Mouse (Mus musculus) testis, adult 2 months (tissue): ENCODE measurements around the gene Pgm5.

Source experiments
- CTCF ChIP-seq: fragments of 200-500 bp; IDR thresholded peaks from 2 replicates; pipeline ENCODE4 v1.5.1; 2012; ENCODE audit warnings: low read depth, mild to moderate bottlenecking, inconsistent platforms, low read length, moderate library complexity; ENCODE audit not compliant: control insufficient read depth, insufficient read depth, insufficient replicate concordance
- POLR2A ChIP-seq: fragments of 200-500 bp; IDR thresholded peaks from 2 replicates; pipeline ENCODE4 v1.6.1; 2012; ENCODE audit warnings: low read depth, mild to moderate bottlenecking, inconsistent platforms, low read length, moderate library complexity; ENCODE audit not compliant: control insufficient read depth

GRCm38 (mm10) chr19:24797606-24798005 is 64.0 kb downstream of the Pgm5 start:
- TF ChIP-seq CTCF (no peak), POLR2A (no peak)
